Mouse (Mus musculus) erythroid progenitor cell, adult 5-6 weeks (primary cell): ENCODE results near the gene Dpp8. TPM values are rescaled to one million over a fixed set of nuclear protein-coding genes. Genes with fewer than 3 reads are reported as not detected.

Experiments
- ATAC-seq: replicated peaks from 2 replicates; pipeline ENCODE4 v1.8.0; 2016; ENCODE audit warnings: moderate number of reproducible peaks, mild to moderate bottlenecking, moderate TSS enrichment, inconsistent platforms; ENCODE audit not compliant: poor library complexity, low FRiP score, severe bottlenecking
- total RNA-seq, 2 experiments: library from RNA; stranded (forward) in 1 of 2; stranded (reverse) in 1 of 2; fragments of 150-400 nt in 1 of 2; fragments of 186-747, 209-891 nt in 1 of 2; gene quantifications; 2 replicates each; pipeline versions ENCODE4 v1.2.3 to v1.2.4; 2015 to 2017; ENCODE audit warnings: low replicate concordance in 2 of 2

Dpp8 gene
- total RNA-seq, 2 experiments from 2014 or later = 82.6 to 110 TPM

GRCm38 (mm10) chr9:65120935-65121334, 88.7 kb downstream of the Dpp8 start:
- no peak for ATAC-seq

GRCm38 (mm10) chr9:65122545-65122944, 90.3 kb downstream of the Dpp8 start:
- ATAC-seq = no peak

- ATAC-seq = no peak
These were observed 91.4 kb downstream of the Dpp8 start for GRCm38 (mm10) chr9:65123552-65124168.

GRCm38 (mm10) chr9:65128123-65128815, 96.1 kb downstream of the Dpp8 start:
- ATAC-seq = no peak

- no peak for ATAC-seq
These were observed 99.5 kb downstream of the Dpp8 start for GRCm38 (mm10) chr9:65131717-65132116.

Other genes with a start within 250 kb of the Dpp8 start
- 516 and 530 TPM in 2 replicates for gene Dennd4a, start 221.1 kb upstream of the Dpp8 start, total RNA-seq (2015; ENCODE audit: low replicate concordance)
- 444 and 512 TPM in 2 replicates for gene Dennd4a, start 221.1 kb upstream of the Dpp8 start, total RNA-seq (2017; ENCODE audit: low replicate concordance)
- not detected in 2 replicates for gene Slc24a1, start 80.8 kb upstream of the Dpp8 start, total RNA-seq (2015; ENCODE audit: low replicate concordance)
- gene Slc24a1, start 80.8 kb upstream of the Dpp8 start, total RNA-seq (2017; ENCODE audit: low replicate concordance) = 0.51 TPM in 1 of 2 replicates, not detected in the other
- gene Ints14, start 71.5 kb upstream of the Dpp8 start, total RNA-seq (2015; ENCODE audit: low replicate concordance) = 10.5 and 22.7 TPM in 2 replicates
- gene Ints14, start 71.5 kb upstream of the Dpp8 start, total RNA-seq (2017; ENCODE audit: low replicate concordance) = 8.8 and 11.7 TPM in 2 replicates
- 11.5 and 15.9 TPM in 2 replicates for gene Hacd3, start 10.7 kb upstream of the Dpp8 start, total RNA-seq (2015; ENCODE audit: low replicate concordance)
- 18.2 and 20.8 TPM in 2 replicates for gene Hacd3, start 10.7 kb upstream of the Dpp8 start, total RNA-seq (2017; ENCODE audit: low replicate concordance)
- not detected in 2 replicates for gene Igdcc4, start 69.1 kb downstream of the Dpp8 start, total RNA-seq (2015; ENCODE audit: low replicate concordance)
- not detected in 2 replicates for gene Igdcc4, start 69.1 kb downstream of the Dpp8 start, total RNA-seq (2017; ENCODE audit: low replicate concordance)
- not detected in 2 replicates for gene Igdcc3, start 108.8 kb downstream of the Dpp8 start, total RNA-seq (2015; ENCODE audit: low replicate concordance)
- not detected in 2 replicates for gene Igdcc3, start 108.8 kb downstream of the Dpp8 start, total RNA-seq (2017; ENCODE audit: low replicate concordance)
- gene Parp16, start 162.9 kb downstream of the Dpp8 start, total RNA-seq (2015; ENCODE audit: low replicate concordance) = 17.7 and 28.5 TPM in 2 replicates
- 13.7 and 15.2 TPM in 2 replicates for gene Parp16, start 162.9 kb downstream of the Dpp8 start, total RNA-seq (2017; ENCODE audit: low replicate concordance)
- gene Cilp, start 232.8 kb downstream of the Dpp8 start, total RNA-seq (2015; ENCODE audit: low replicate concordance) = not detected in 2 replicates
- gene Cilp, start 232.8 kb downstream of the Dpp8 start, total RNA-seq (2017; ENCODE audit: low replicate concordance) = not detected in 2 replicates